Mouse (Mus musculus) heart, adult 2 months (tissue): ENCODE data around the gene Krt87.

Experiments used
- CTCF ChIP-seq: fragments of 200-600 bp; IDR thresholded peaks from 2 replicates; pipeline ENCODE4 v1.8.1; 2022; ENCODE audit warnings: antibody characterized with exemption, mild to moderate bottlenecking, moderate library complexity
- EP300 ChIP-seq: fragments of 200-500 bp; IDR thresholded peaks from 2 replicates; pipeline ENCODE4 v1.6.1; 2011; ENCODE audit warnings: low read depth, low read length, control low read depth; ENCODE audit not compliant: insufficient read depth
- POLR2A ChIP-seq: fragments of 200-500 bp; IDR thresholded peaks from 2 replicates; pipeline ENCODE4 v1.6.1; 2011; ENCODE audit warnings: mild to moderate bottlenecking, low read depth, low read length, control low read depth; ENCODE audit not compliant: insufficient read depth

- no peak for TF ChIP-seq CTCF
- no peak for TF ChIP-seq EP300
- no peak for TF ChIP-seq POLR2A
Observed at GRCm38 (mm10) chr15:101410775-101411174, 27.8 kb downstream of the Krt87 start, which contains the start of gene Krt7.
